Mouse (Mus musculus) telencephalon, adult 2 months (tissue): ENCODE results near the gene Dvl2.
"Not testable (repeated sequence)": the region's sequence is repeated elsewhere in the genome, so short reads cannot be mapped to it uniquely, and the experiment has no call there.

Experiments used
- DNase-seq: peaks from one replicate; pipeline ENCODE4 v3.0.0-alpha.2; 2011; ENCODE audit warnings: low read depth, low spot score

Gene Dvl2

DNA sequence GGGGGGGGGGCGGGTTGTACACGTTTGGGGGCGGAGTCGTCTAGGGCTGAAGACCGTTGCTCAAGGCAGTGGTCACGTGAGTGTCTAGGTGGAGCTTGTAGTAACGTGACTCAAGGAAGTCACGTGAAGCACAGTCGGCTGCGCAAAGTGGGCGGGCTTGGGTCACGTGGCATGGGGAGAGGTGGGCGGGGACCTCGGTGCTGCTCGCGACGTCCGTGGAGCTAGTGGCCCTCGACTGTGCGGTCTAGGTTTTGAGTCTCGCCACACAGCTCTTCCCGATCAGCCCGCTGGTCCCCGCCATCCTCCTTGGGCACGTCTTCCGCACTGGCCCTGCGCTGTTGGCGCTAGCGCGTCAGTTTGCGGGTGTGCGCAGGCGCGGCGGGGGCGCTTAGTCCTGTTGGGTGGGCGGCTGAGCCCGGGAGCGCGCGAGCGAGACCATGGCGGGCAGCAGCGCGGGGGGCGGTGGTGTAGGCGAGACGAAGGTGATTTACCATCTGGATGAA lies at the start of gene Dvl2:
Gene Dvl2 (plus strand): TSS at position 200 of the 503 bp plus-strand sequence.
- peak; percentile 98 for DNase-seq

DNA sequence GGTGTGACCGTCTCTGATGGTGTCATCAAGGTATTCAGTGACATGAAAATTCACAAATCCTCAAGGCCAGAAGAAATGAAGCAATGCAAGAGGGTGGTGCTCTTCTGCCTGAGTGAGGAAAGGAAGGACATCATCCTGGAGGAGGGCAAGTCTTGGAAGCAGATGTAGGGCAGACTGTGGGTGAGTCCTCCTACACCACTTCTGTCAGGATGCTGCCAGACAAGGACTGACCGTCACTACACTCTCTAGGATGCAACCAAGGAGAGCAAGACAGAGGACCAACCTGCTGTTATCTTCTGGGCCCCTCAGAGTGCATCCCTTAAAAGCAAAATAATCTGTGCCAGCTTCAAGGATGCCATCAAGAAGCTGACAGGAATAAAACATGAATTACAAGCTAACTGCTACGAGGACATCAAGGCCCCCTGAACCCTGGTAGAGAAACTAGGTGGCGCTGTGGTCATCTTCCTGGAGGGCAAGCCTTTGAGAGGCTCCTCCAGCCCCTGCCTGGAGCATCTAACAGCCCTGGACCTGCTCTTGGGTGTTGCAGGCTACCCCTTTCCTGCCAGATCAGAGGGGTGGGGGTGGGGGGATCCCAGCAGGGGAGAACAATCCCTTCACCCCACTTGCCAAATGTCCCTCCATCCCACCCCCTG lies 49.5 kb upstream of the Dvl2 start:
- peak; percentile 18 for DNase-seq

DNA sequence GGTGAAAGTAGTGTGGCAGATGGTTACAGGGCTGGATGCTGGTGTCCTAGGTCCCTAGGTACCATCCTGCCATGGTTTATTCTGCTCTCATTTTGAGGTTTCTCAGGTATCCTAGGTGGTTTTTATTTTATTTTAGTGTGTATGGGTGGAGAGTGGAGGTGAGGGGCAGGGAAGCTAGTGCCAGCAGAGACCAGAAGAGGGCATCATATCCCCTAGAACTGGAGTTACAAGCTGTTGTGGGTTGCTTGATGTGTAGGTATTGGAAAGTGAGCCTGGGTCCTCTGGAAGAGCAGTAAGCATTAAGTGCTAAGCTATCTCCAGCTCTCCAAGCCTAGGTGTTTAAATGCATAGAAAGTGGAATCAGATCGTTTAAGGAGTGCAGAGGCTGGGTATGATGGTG lies 48.1 kb upstream of the Dvl2 start:
- DNase-seq: no peak

DNA sequence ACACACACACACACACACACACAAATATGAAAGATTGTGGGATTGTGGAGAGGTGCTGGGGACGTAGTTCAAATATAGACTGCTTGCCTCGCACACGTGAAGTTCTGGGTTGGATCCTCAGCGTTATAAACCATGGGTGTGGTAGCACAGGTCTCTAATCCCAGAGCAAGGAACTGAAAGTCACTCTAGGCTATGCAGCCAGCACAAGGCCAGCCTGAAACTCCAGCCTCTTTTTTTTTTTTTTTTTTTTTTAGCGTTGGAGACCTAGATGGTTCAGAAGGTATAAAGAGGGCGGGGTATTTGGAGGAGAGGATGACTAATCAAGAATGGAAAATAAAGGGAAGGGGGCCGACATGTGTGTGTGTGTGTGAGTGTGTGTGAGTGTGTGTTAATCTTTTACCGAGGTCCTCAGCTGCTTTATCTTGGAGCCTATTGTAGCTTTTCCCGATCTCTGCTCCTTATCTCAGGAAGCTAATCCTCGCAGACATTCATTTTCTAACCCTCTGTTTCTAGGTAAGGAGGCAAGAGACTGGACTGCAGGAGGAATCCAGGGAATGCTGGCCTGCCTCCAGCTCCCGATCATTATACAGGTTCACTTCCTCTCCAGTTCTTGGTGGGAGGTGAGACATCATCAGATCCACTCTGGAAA lies 47.0 kb upstream of the Dvl2 start:
- no peak for DNase-seq

DNA sequence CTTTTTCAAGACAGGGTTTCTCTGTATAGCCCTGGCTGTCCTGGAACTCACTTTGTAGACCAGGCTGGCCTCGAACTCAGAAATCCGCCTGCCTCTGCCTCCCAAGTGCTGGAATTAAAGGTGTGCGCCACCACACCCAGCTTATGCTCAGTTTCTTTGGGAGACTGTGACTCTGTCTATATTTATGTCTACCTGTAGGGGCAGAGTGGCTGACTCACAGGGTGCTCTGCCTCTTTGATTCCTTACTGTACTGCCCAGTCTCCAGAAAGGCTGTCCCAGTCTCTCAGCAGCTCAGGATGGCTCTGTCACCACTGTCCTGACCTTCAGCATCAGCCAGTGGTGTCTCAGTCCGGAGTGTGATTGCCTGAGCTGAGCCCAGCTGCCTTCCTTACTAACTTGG lies 44.8 kb upstream of the Dvl2 start:
- DNase-seq: not testable (repeated sequence)

DNA sequence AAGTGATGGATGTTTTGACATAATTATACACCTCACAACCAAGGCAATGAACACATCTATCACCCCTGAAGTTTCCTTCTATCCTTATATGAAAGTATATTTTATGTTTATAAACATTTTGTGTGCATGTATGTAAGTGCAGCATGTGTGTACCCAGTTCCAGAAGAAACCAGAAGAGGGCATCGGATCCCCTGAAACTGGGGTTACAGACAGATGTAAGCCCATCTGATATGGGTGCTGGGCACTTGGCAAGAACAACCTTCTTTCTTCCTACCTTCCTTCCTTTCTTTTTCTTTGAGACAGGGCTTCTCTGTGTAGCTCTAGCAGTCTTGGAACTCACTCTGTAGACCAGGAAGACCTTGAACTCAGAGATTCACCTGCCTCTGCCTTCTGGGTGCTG lies 44.2 kb upstream of the Dvl2 start:
- DNase-seq: no peak

DNA sequence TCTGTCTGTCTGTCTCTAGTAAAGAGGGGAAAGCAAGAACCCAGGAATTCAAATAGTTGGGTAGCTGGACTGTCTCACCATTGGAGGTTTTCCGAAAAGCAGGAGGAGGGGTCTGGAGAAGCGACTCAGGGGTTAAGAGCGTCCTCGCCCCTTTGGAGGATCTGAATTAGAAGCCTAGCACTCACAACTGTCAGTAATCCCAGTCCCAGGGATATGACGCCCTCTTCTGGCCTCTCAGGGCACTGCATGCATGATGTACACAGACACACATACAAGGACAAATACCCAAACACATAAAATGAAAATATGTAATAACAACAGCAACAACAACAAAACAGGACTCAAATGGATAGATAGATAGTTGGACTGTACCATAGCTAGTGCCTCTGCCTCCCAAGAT lies 39.8 kb upstream of the Dvl2 start:
- no peak for DNase-seq

DNA sequence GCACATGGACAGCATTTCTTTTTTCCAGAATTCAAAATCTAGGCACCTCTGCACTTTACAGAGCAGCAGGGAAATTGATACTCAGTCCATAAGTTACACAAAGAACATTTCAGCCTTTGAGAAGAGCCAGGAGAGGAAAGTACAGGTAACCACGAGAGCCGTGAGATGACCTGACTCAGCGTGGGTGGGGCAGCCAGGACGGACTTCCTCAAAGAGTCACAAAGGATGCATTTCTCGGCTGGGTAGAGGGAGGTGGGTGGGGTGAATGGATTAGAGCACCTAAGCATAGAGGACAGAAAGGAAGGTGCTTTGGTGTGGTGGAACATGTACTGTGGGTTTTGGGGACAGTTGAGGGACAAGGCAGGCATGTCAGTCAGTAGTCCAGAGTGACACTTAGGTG lies 38.6 kb upstream of the Dvl2 start:
- DNase-seq: no peak

DNA sequence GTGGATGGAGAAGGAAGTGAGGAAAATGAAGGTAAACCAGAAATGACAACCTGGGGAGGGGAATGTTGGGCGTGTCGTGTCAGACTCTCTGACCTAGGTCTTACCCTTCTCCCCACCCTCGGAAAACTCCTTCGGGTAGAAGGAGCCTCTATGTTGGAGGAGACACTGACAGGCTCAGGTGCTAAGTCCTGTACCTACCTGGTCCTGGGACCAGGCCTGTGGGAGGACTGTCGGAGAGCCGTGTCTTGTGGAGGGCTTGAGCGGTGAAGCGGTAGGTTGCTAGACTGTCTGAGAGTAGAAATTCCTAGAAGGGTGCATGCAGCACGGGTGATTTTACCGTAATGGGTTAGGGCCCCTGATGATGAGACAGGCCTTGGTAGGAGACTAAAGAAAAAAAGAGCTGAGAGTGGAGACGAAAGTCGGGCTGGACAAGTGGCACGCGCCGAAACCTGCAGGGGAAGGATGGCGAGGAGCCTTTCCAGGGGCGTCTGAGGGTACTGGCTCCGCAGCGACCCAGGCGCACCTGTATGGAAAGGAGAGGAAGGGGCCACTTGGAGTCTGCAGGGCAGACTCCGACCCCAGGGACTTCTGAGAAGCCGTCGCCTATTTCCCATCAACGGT lies 35.6 kb upstream of the Dvl2 start, which contains the start of gene Cldn7:
Gene Cldn7 (plus strand): TSS at position 130 of the 621 bp plus-strand sequence.
- no peak for DNase-seq

DNA sequence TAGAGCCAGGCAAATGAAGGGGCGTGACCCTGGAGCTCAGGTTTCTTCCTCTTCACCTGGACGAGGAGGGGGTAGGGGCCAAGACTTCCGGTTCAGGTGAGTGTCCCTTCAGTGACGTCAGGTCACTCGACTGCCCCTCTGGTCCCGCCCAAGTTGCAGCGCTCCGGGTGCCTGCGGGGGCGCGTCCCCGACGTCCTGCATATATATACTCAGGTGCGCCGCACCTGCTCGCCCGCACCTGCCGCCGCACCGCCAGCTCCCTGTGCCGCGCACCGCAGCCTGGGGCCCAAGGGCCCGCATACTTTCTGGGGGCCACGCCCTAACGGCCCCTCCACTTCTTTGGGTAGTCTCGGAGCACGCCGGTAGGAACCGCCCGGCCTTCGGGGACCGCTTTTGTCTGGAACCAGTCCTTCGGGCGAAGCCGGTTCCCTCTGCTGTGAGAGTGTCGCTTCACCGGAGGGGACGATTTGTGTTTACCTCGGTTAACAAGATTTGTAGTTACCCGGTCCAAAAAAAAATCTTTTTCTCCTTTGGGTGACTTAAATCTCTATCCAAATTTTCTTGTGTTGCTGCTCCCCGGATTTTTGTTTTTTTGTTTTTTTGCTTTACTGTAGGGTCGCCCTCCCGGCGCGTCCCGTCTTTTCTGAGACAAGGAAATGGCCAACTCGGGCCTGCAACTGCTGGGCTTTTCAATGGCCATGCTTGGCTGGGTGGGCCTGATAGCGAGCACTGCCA lies 35.0 kb upstream of the Dvl2 start:
- no peak for DNase-seq

DNA sequence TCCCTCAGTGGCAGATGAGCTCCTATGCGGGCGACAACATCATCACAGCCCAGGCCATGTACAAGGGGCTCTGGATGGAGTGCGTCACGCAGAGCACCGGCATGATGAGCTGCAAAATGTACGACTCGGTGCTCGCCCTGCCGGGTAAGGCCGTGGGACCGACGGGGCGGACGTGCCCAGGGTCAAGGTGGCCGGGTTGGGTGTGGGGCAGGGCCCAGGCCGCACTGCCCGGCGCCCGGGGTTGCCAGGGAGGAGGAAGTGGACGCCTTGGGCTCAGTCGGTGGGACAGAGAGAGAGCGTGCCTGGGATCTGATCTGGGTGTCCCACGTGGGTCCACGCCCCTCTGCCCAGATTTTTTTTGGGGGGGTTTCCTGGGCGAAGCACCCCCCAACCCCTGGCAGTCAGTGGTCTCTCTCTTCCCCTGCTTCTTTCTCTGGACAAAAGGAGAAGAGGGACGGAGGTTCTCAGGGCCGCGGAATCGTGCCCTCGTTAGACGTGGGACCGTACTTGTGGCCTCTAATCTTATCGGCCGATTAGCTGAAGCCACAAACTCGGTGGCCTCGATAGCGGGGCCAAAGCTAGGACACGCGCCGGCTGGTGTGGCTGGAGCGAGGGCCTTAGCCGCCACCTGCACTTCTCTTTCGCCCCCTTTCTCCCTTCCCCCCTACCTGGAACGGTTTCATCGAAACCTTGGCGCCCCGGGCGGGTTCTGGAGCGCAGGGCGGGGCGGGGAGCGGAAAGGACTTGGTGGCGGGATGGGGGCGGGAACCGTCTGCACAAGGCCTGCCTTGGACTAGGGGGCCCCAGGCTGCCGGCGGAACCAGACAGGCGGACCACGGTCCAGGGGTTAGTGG lies 34.2 kb upstream of the Dvl2 start:
- no peak for DNase-seq

DNA sequence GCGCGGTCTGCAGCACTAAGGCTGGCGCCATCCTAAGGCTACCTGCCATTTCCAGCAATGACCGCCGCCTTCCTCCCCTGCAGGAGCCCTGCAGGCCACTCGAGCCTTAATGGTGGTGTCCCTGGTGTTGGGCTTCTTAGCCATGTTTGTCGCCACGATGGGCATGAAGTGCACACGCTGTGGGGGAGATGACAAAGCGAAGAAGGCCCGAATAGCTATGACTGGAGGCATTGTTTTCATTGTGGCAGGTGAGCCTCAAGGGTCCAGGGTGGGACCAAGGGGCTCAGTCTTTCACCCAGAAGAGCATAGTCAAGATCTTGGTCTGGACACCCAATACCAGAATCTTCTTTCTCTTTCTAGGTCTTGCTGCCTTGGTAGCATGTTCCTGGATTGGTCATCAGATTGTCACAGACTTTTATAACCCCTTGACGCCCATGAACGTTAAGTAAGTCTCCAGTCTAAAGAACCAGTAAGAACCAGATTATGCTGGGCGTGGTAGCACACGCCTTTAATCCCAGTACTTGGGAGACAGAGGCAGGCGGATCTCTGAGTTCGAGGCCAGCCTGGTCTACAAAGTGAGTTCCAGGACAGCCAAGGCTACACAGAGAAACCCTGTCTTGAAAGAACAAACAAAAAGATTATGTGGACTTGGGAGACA lies 33.4 kb upstream of the Dvl2 start:
- no peak for DNase-seq

DNA sequence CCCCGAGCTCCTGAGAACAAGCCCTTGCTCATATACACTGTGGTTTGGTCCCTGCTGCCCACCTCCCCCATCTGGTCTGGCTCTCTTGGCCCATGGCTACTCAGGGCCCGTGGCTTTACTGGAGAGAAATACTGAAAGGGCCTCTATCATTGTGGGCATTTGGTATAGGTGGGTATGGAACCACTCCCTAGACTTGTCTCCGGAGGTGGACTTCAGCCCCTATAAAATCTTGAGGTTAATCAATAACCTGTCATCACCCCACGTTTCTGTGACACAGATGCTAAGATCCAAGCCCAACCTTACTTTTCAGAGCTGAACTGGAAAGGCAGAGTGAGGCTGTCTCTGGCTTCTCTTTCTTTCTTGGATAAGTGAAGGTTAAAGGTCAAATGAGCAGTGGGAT lies 31.6 kb upstream of the Dvl2 start:
- no peak for DNase-seq

DNA sequence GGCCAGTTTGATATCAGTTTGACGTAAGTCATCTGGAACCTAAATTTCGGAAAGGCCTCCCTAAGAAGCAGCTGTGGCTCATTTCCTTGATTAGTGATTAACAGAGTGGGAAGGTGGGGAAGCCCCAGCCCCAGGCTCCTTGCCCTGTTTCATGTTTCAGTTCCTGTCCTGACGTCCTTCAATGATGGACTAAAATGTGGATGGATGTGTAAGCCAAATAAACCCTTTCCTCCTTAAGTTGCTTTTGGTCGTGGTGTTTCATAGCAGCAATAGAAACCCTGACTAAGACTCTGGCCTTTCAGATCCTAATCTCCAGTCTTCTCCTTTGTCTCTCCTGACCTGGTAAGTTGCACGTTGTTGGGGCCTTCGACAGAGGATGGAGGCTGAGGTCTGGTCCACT lies 30.2 kb upstream of the Dvl2 start:
- DNase-seq: no peak

DNA sequence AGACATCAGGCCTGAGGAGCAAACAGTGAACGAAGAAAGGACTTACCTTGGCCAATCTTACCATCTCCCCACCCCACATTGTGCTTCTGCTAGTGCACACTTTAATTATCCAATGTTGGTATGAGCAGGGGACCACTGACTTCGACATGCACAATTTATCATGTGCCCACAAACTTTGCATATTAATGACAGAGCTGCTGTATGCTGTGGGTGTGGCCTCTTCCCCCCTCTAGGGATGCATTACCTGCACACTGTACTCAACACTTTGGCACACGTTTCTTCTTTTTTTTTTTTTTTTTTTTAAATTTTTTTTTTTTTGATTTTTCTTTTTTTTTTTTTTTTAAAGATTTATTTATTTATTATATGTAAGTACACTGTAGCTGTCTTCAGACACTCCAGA lies 29.6 kb upstream of the Dvl2 start:
- DNase-seq: no peak

DNA sequence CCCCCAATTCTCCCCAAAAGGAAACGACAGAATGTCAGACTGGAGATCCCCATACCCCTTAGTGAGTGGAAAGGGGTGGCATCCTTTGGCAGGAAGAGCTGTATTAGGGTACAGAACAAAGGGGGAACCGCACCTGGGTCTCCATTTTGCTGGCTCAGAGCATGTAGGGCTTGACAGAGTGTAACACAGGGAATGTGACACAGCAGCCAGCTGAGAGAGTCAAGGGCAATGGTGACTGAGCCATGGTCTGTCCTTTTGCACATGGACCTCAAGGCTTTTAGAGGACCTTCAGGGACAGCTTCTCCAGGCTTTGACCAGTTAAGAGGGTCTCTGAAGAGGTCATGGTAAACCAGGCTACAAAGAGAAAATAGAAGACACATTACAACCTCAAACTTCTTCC lies 25.5 kb upstream of the Dvl2 start:
- no peak for DNase-seq

DNA sequence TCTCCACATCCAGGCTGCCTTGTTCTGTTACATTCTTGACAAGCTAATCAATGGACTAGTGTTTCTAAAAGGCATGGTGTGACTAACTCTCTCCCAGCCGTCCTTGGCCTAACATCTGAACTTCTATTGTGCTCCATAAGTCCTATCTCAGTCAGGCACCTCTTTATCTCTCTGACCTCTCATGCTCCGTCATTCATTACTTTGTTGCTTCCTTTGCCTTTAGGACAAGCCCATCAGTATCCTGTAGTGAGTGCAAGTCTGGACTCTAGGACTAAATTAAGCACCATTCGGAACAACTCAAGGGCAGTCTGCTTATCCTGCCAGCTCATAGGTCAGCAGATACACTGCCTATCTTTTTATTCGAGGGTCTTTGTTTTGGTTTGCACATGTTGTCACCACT lies 24.1 kb upstream of the Dvl2 start:
- DNase-seq: no peak

DNA sequence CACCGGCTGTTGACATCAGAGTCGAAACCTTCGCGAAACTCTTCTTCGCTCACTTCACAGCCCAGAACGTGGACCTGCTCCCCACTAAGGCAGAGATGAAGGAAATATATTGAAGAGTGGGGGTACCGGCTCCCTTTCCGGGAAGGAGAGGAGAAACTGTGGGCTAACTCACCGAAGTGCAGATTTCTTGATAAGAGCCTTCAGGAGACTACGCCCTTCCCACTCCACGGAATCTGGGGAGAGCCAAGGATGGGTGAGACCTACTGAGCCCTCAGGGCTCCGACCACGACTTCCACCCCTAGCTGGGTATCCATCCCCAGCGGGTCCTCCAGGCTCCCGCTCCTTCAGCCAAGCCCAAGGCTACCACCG lies 20.6 kb upstream of the Dvl2 start:
- DNase-seq: no peak

DNA sequence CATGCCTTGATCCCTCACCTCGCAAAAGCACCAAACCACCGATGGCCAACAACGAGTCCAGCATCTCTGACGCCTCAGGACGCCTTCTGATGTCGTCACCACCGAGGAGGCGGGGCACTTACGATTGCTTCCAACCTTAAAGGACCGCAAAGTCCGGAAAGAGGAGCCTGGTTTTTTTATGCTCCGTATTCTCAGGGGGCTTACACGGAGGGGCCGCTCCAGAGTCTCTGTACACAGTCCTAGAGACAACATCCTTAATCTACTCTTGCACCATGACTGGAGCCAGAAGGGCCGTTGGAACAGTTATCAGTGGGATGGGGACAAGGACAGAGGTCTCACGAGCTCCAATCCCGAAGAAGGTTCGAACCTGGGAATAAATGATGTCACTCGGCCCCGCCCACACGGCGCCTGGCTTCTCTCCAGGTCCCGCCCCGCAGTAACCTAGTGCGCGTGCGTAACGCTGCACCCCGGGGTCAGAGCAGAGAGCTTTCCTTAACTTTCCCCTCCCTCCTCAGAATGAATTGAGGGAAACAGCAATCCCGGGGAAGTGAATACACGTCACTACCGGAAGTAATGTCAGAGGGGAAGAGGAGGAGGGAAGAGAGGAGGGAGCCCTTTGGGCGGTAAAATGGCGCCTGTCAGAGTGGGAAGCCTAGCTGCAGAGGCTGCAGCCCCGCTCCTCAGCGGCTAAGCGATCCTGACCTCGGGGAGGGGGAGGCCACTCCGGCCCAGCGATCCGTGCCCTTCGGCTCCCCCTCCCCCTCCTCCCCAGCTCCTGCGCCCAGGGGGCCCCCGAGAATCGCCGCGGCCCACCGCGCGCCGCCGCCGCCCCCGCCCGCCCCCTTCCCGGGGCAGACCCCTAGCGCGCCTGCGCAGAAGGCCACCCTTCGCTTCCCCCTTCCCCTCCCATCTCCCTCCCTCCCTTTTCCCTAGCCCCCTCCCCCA lies 19.9 kb upstream of the Dvl2 start:
- DNase-seq: peak; percentile 99
